Mouse (Mus musculus): ENCODE measurements around the gene Gm28434.

The Gm28434 gene

DNA sequence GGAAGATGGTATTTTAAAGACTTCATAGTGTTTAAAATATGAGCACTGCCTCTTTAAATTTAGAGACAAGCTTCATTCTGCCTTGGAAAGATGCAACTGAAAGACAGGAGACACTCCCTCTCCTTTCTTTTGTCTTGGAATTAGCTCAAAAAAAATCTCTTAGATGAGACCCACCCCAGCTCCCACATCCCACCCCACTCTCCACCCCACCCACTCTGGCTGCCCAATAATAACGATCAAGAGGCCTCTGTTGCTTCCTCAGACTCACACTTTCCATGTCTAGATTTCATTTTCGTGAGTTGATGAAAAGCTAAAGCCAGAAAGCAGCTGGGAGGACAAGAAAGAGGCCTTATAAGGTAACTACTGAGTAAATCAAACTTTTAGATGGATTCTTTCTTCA, at the start of gene Gm28434, which contains the start of gene 2310003L06Rik:
Gene Gm28434, plus strand, starts transcription at position 317 of the 400 bp plus-strand sequence.
Gene 2310003L06Rik, plus strand, starts transcription at position 259 of the 400 bp plus-strand sequence.
- DNase-seq: no peak

- DNase-seq: no peak
Measured at GRCm38 (mm10) chr5:87925372-87925771, 43.9 kb upstream of the Gm28434 start, which contains the start of gene Csn3. Gene Csn3, plus strand, starts transcription at chr5:87925579.

GRCm38 (mm10) chr5:87931603-87932002, 37.7 kb upstream of the Gm28434 start:
- no peak for DNase-seq

GRCm38 (mm10) chr5:87940752-87941151, 28.6 kb upstream of the Gm28434 start:
- DNase-seq: no peak

- no peak for DNase-seq
Measured at GRCm38 (mm10) chr5:87942515-87942914, 26.8 kb upstream of the Gm28434 start.

DNA sequence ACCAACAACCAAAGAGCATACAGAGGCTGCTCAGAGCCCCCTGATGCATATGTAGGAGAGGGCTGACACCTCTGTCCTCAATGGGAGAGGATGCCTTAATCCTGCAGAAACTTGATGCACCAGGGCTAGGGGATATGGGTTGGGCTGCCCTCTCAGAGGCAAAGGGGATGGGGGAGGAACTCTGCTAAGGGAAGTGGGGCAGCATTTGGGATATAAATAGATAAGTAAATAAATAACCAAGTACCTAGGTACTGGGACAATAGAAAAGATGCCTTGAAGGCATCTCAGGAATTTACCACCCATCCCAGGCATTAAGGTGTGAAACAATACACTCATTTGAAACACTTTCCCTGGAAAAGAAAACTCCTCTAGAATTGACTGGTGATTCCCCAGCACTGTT, 17.5 kb upstream of the Gm28434 start:
- DNase-seq: peak; percentile 81

DNA sequence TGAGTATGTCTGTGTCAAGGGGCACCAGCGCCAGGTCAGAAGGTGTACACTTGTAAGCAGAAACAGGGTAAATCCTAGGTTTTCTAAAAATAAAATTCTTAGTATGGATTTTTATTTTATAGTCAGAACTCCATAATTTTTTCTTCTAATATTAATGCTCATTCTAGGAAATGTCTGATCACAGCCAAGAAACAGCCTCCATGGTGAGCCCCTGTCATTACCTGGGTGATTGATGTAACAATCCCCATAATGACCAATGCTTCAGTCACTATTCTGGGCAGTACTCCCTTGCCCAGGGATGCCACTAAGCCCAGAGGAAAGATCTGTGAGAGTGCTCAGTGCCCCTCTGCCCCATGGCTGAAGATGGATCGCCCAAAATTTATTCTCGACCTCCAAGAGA, 9.8 kb downstream of the Gm28434 start, which contains the start of gene Cabs1:
Gene Cabs1, plus strand, starts transcription at position 301 of the 400 bp plus-strand sequence.
- no peak for DNase-seq

DNA sequence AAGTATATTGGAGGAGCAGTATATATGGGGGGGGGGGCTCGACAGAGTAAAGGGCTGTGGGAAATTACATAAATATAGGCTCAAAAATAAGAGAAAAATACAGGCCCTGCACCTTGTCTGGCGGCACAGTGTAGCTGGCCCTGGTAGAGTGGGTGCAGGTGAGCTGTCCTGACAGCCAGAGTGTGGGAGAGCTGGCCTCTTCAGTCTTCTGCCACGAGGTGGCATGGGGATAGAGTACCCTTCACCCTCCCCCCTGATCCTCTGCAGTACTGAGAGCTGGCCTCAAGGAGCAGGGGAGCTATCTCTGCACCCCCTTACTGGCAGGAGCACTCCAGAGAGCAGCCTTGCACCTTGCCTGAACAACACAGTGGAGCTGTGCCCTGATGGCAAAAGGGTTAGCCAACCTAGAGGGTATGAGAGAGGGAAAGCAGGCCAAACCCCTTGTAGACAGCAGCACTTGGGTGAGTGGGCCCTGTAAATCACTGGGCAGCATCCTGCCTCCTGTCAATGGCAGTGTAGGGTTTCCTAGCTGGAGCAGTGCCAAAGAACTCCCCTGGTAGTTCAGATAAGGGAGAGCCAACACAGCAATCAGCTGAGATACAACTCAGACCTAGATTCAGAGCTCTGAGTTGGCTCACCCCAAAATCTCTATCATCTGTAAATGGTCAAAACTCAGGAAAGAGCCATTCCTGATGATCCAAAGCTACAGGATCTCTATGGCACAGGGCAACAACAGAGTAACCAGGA, 13.3 kb downstream of the Gm28434 start:
- DNase-seq: peak; percentile 83

- no peak for DNase-seq
Measured at GRCm38 (mm10) chr5:88002249-88002648, 32.9 kb downstream of the Gm28434 start, which contains the start of gene Smr3a. Gene Smr3a, plus strand, starts transcription at chr5:88002549.

GRCm38 (mm10) chr5:88005241-88005640, 35.9 kb downstream of the Gm28434 start:
- DNase-seq: no peak
